Mouse (Mus musculus): ENCODE data around the gene Gzf1.
A peak's percentile ranks its signal among the peaks of the same experiment; 100 is the strongest.

Gzf1 gene

GRCm38 (mm10) chr2:148706409-148707201 is 25.8 kb downstream of the Gzf1 start:
- no peak for DNase-seq (ENCODE audit: low spot score in 2 of 2)

- DNase-seq (ENCODE audit: low spot score in 2 of 2), result no peak
These were observed 26.3 kb downstream of the Gzf1 start for GRCm38 (mm10) chr2:148707202-148707530.

GRCm38 (mm10) chr2:148712326-148712725 is 31.5 kb downstream of the Gzf1 start:
- no peak for DNase-seq (ENCODE audit: low spot score in 2 of 2)

- no peak for DNase-seq (ENCODE audit: low spot score in 2 of 2)
These were observed 36.2 kb downstream of the Gzf1 start for GRCm38 (mm10) chr2:148717072-148717471.

- no peak for DNase-seq (ENCODE audit: low spot score in 2 of 2)
These were observed 38.6 kb downstream of the Gzf1 start for GRCm38 (mm10) chr2:148719271-148719995.

- DNase-seq (ENCODE audit: low spot score in 2 of 2), result peak in 1 of 2 experiments; percentile 27
These were observed 50.9 kb downstream of the Gzf1 start for GRCm38 (mm10) chr2:148731614-148732326.

GRCm38 (mm10) chr2:148732327-148733000 is 51.6 kb downstream of the Gzf1 start, which contains the start of gene Napb:
Napb (minus strand) TSS chr2:148732467.
- DNase-seq (ENCODE audit: low spot score in 2 of 2), result peak; percentile 81 to 87

Measured in cerebellum, postnatal 4 days (tissue).